Mouse (Mus musculus): ENCODE data around the gene Tomm40.
A peak's percentile ranks its signal among the peaks of the same experiment; 100 is the strongest.

DNA sequence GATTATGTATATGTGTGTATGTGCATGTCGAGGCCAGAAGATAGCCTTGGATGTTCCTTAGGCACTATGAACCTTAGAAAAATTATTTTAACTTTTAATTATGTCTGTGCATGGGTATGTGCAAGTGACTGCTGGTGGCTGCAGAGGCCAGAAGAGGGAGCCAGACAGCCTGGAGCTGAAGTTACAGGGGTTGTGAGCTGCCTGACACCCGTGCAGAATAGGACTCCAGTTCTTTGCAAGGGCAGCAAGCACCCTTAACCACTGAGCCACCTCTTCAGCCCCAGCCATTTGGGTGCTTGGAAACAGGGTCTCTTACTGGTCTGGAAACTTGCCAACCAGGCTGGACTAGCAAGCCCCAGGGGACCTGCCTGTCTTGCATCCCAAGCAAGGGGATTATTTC lies 39.8 kb upstream of the Tomm40 start:
- TF ChIP-seq POLR2A (IDR thresholded peaks at IDR 0.05; ENCODE audit: borderline replicate concordance, extremely low read depth, low read depth, low read length) (no peak), CTCF (IDR thresholded peaks at IDR 0.05; ENCODE audit: insufficient read depth, low read length) (peak; percentile 30)

All from lung, adult 2 months (tissue).